Mouse (Mus musculus): ENCODE measurements around the gene Ttc9c. TPM values are rescaled to one million over a fixed set of nuclear protein-coding genes. Genes with fewer than 3 reads are reported as not detected.

The Ttc9c gene
- total RNA-seq, 2 experiments from 2014 or later, result 20.9 to 22.8 TPM

GRCm38 (mm10) chr19:8774086-8774835 lies 44.9 kb downstream of the Ttc9c start, which contains the start of gene Tmem179b:
Gene Tmem179b (minus strand): TSS chr19:8774467.
- peak; percentile 97 for DNase-seq

GRCm38 (mm10) chr19:8773409-8773808 lies 45.7 kb downstream of the Ttc9c start:
- DNase-seq, result no peak

- DNase-seq, result no peak
Measured at GRCm38 (mm10) chr19:8772996-8773395, 46.1 kb downstream of the Ttc9c start.

DNA sequence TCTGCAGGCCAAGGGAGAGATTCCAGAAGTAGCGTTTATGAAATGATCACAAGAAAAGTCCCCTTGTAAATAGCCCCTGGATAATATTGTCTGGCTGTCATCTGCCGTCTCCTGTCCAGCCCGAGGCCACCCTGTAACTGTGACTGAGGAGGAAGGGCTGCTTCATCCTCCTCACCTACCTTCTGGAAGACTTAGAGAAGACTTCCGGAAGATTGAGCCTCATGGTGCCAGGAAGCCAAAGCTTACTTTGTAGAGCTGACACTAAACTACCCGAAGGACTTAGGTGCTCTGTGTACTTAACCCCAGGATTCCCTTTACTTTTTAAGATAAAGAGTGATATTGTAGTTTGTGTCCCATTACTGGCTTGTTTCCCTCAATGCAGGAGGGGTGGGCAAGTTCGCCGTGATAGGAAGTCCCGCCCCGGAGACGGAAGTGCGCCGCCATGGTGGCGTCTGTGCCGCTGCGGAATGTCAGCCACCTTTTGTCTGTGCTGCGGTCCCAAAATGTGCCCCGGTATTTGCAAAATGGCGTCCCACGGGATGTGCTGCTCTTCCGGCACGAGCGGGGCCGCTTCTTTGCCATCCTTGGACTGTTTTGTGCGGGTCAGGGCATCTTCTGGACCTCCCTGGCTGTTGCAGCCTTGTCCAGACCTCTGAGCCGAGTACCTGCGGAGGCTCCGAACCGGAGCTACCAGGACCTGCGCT lies 48.4 kb downstream of the Ttc9c start, which contains the start of gene Tmem223:
Gene Tmem223 (plus strand): TSS at position 430 of the 704 bp plus-strand sequence.
- DNase-seq, result peak; percentile 88

DNA sequence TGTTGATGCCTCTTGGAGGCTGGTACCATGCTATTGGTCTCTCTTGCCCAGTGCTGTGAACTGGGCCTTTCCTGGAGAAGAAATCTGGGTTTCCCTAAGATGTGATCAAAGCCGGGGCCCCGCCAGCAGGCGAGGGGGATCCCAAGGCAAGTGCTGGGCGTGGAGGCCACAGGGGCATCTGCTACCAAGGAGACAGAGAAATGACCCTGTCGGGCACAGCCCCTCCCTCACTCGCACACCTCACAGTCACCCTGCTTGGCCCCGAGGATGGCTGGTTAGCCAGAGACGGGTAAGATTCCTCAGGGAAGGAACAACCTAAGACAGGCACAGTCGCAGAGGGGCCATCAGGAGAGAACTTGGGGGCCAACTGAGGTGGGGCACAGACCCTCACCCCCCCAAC lies 53.6 kb downstream of the Ttc9c start:
- DNase-seq, result no peak

DNA sequence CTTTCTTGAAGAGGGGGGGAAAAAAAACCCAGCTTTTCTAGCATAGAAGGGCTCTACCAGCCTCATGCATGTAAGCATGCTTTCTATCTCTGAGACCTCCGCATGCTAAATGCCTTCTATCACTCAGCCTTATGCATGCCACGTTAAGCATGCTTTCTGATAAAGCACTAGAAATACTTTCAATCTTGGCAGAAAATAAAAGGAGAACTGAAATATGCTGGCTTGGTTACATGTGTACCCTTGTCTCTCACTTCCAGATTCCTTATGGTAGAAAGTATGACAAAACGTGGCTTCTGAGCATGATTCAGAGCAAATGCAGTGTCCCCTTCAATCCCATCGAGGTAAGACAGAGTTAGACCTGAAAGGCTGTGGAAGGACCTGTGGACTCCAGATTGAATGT lies 55.9 kb downstream of the Ttc9c start:
- DNase-seq, result no peak

DNA sequence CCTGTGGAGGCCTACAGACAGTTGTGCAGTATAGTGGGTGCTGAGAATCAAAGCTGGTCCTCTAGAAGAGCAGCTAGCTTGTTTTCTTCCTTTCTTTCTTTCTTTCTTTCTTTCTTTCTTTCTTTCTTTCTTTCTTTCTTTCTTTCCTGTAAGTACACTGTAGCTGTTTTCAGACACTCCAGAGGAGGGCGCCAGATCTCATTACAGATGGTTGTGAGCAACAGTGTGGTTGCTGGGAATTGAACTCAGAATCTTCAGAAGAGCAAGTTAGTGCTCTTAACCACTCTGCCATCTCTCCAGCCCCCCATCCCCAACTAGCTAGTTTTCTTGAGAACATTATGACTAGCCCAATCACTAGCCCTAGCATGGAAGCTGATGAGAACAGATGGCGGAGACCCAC lies 58.4 kb downstream of the Ttc9c start:
- DNase-seq, result peak; percentile 12

Other genes starting within 250 kb of the Ttc9c start
- not detected for gene Slc22a8, start 228.1 kb downstream of the Ttc9c start, total RNA-seq (2021)
- not detected for gene Slc22a6, start 201.3 kb downstream of the Ttc9c start, total RNA-seq (2021)
- not detected for gene Chrm1, start 155.5 kb downstream of the Ttc9c start, total RNA-seq (2021)
- gene Slc3a2, start 96.0 kb downstream of the Ttc9c start, total RNA-seq (2021), result 10 to 100 TPM; 62.4 to 66.3 TPM
- gene Wdr74, start 83.5 kb downstream of the Ttc9c start, total RNA-seq (2021), result 10 to 100 TPM; 30.3 to 31.1 TPM
- gene 1700092M07Rik, start 78.6 kb downstream of the Ttc9c start, total RNA-seq (2021), result not detected
- 10 to 100 TPM; 43.4 to 48.5 TPM for gene Stx5a, start 77.9 kb downstream of the Ttc9c start, total RNA-seq (2021)
- 10 to 100 TPM; 82.1 to 86.1 TPM for gene Nxf1, start 62.3 kb downstream of the Ttc9c start, total RNA-seq (2021)
- 100 to 1,000 TPM; 121 to 133 TPM for gene Tmem223, start 48.3 kb downstream of the Ttc9c start, total RNA-seq (2021)
- gene Tmem179b, start 44.9 kb downstream of the Ttc9c start, total RNA-seq (2021), result 10 to 100 TPM; 16.6 to 17.1 TPM
- 10 to 100 TPM; 12.1 to 12.5 TPM for gene Taf6l, start 32.9 kb downstream of the Ttc9c start, total RNA-seq (2021)
- gene Polr2g, start 20.8 kb downstream of the Ttc9c start, total RNA-seq (2021), result 10 to 100 TPM; 71.2 to 80.6 TPM
- 1 to 10 TPM; 2.4 to 2.5 TPM for gene Zbtb3, start 16.8 kb downstream of the Ttc9c start, total RNA-seq (2021)
- 10 to 100 TPM; 53.5 to 56.0 TPM for gene Hnrnpul2, start 677 bp upstream of the Ttc9c start, total RNA-seq (2021)
- not detected for gene AC129217.1, start 10.4 kb upstream of the Ttc9c start, total RNA-seq (2021)
- 10 to 100 TPM; 26.2 to 27.5 TPM for gene Bscl2, start 18.1 kb upstream of the Ttc9c start, total RNA-seq (2021)
- gene Gng3, start 19.9 kb upstream of the Ttc9c start, total RNA-seq (2021), result under 1 TPM in 1 of 2 experiments, not detected in 1; 0.16 TPM
- gene Lrrn4cl, start 31.4 kb upstream of the Ttc9c start, total RNA-seq (2021), result 1 to 10 TPM; 2.4 to 2.5 TPM
- 100 to 1,000 TPM; 112 to 125 TPM for gene Ubxn1, start 52.2 kb upstream of the Ttc9c start, total RNA-seq (2021)
- 10 to 100 TPM; 39.4 to 41.2 TPM for gene Uqcc3, start 61.6 kb upstream of the Ttc9c start, total RNA-seq (2021)
- 1 to 10 TPM; 2.1 to 5.6 TPM for gene Lbhd1, start 64.4 kb upstream of the Ttc9c start, total RNA-seq (2021)
- gene Gm49403, start 64.6 kb upstream of the Ttc9c start, total RNA-seq (2021), result not detected
- gene 1810009A15Rik, start 69.5 kb upstream of the Ttc9c start, total RNA-seq (2021), result 10 to 100 TPM; 23.7 to 24.9 TPM
- gene Gm49416, start 69.6 kb upstream of the Ttc9c start, total RNA-seq (2021), result 1 to 10 TPM; 2.3 to 3.6 TPM
- 10 to 100 TPM; 16.3 to 17.1 TPM for gene Ints5, start 73.7 kb upstream of the Ttc9c start, total RNA-seq (2021)
- 10 to 100 TPM; 80.9 to 83.7 TPM for gene Ganab, start 78.7 kb upstream of the Ttc9c start, total RNA-seq (2021)
- 10 to 100 TPM; 36.0 to 38.0 TPM for gene B3gat3, start 101.0 kb upstream of the Ttc9c start, total RNA-seq (2021)
- gene Rom1, start 110.0 kb upstream of the Ttc9c start, total RNA-seq (2021), result 1 to 10 TPM; 3.1 to 3.2 TPM
- 10 to 100 TPM; 15.4 to 16.6 TPM for gene Eml3, start 110.2 kb upstream of the Ttc9c start, total RNA-seq (2021)
- 10 to 100 TPM; 62.5 to 63.8 TPM for gene Mta2, start 122.5 kb upstream of the Ttc9c start, total RNA-seq (2021)
- 1 to 10 TPM; 8.3 to 9.6 TPM for gene Tut1, start 134.5 kb upstream of the Ttc9c start, total RNA-seq (2021)
- 100 to 1,000 TPM; 357 to 371 TPM for gene Eef1g, start 147.7 kb upstream of the Ttc9c start, total RNA-seq (2021)
- 100 to 1,000 TPM; 303 to 328 TPM for gene Ahnak, start 170.0 kb upstream of the Ttc9c start, total RNA-seq (2021)

Data from heart, postnatal 4 days (tissue).